Mouse (Mus musculus): ENCODE measurements around the gene 4921507P07Rik. TPM values are rescaled to one million over a fixed set of nuclear protein-coding genes. Genes with fewer than 3 reads are reported as not detected.
"Not testable (repeated sequence)": the region's sequence is repeated elsewhere in the genome, so short reads cannot be mapped to it uniquely, and the experiment has no call there.

4921507P07Rik gene
- total RNA-seq, 2 experiments from 2014 or later = 0.25 to 0.48 TPM

- no peak for DNase-seq (ENCODE audit: low spot score in 2 of 2)
Observed at GRCm38 (mm10) chr6:50560776-50561175, 35.7 kb downstream of the 4921507P07Rik start.

GRCm38 (mm10) chr6:50558877-50559276 is 37.6 kb downstream of the 4921507P07Rik start:
- DNase-seq (ENCODE audit: low spot score in 2 of 2) = no peak

- no peak for DNase-seq (ENCODE audit: low spot score in 2 of 2)
Observed at GRCm38 (mm10) chr6:50557566-50557965, 38.9 kb downstream of the 4921507P07Rik start.

GRCm38 (mm10) chr6:50554223-50554622 is 42.2 kb downstream of the 4921507P07Rik start:
- not testable (repeated sequence) for DNase-seq (ENCODE audit: low spot score in 2 of 2)

GRCm38 (mm10) chr6:50552881-50553518 is 43.4 kb downstream of the 4921507P07Rik start:
- no peak for DNase-seq (ENCODE audit: low spot score in 2 of 2)

GRCm38 (mm10) chr6:50549791-50550190 is 46.6 kb downstream of the 4921507P07Rik start:
- peak; percentile 22 to 56 for DNase-seq (ENCODE audit: low spot score in 2 of 2)

GRCm38 (mm10) chr6:50549051-50549450 is 47.4 kb downstream of the 4921507P07Rik start:
- no peak for DNase-seq (ENCODE audit: low spot score in 2 of 2)

- DNase-seq (ENCODE audit: low spot score in 2 of 2) = peak in 1 of 2 experiments; percentile 64
Observed at GRCm38 (mm10) chr6:50545412-50546043, 50.9 kb downstream of the 4921507P07Rik start.

- no peak for DNase-seq (ENCODE audit: low spot score in 2 of 2)
Observed at GRCm38 (mm10) chr6:50542535-50542934, 53.9 kb downstream of the 4921507P07Rik start.

GRCm38 (mm10) chr6:50539641-50540040 is 56.8 kb downstream of the 4921507P07Rik start:
- no peak for DNase-seq (ENCODE audit: low spot score in 2 of 2)

GRCm38 (mm10) chr6:50536461-50536892 is 60.0 kb downstream of the 4921507P07Rik start:
- DNase-seq (ENCODE audit: low spot score in 2 of 2) = peak; percentile 63 to 65

GRCm38 (mm10) chr6:50535346-50535745 is 61.1 kb downstream of the 4921507P07Rik start:
- no peak for DNase-seq (ENCODE audit: low spot score in 2 of 2)

GRCm38 (mm10) chr6:50531920-50532319 is 64.5 kb downstream of the 4921507P07Rik start:
- no peak for DNase-seq (ENCODE audit: low spot score in 2 of 2)

GRCm38 (mm10) chr6:50531003-50531402 is 65.4 kb downstream of the 4921507P07Rik start:
- DNase-seq (ENCODE audit: low spot score in 2 of 2) = no peak

- DNase-seq (ENCODE audit: low spot score in 2 of 2) = no peak
Observed at GRCm38 (mm10) chr6:50529194-50529593, 67.2 kb downstream of the 4921507P07Rik start.

- no peak for DNase-seq (ENCODE audit: low spot score in 2 of 2)
Observed at GRCm38 (mm10) chr6:50527416-50527815, 69.0 kb downstream of the 4921507P07Rik start.

GRCm38 (mm10) chr6:50526597-50527024 is 69.8 kb downstream of the 4921507P07Rik start:
- peak; percentile 39 to 82 for DNase-seq (ENCODE audit: low spot score in 2 of 2)

- DNase-seq (ENCODE audit: low spot score in 2 of 2) = no peak
Observed at GRCm38 (mm10) chr6:50525846-50526245, 70.6 kb downstream of the 4921507P07Rik start.

- DNase-seq (ENCODE audit: low spot score in 2 of 2) = no peak
Observed at GRCm38 (mm10) chr6:50524261-50524896, 72.1 kb downstream of the 4921507P07Rik start.
